ENCODE assay signal across 8 mouse cellular contexts in genomic region chr17:23550188-23550791, GRCm38 (mm10). TPM values are rescaled to one million over a fixed set of nuclear protein-coding genes. Genes with fewer than 3 reads are reported as not detected.
A peak's percentile ranks its signal among the peaks of the same experiment; 100 is the strongest.
DNase-seq lines count a peak whose midpoint lies in the region; ATAC-seq lines count a peak whose summit lies in the region.

No protein-coding gene starts in this region.

- H3K4me3 ChIP-seq in hindbrain, embryonic 12.5 days: peak overlapping the region; percentile 51

- ATAC-seq in hindbrain, embryonic 12.5 days (ENCODE audit: low FRiP score): peak; percentile 72

- H3K27ac ChIP-seq in hindbrain, embryonic 12.5 days: peak overlapping the region; percentile 41

- H3K9me3 ChIP-seq in hindbrain, embryonic 12.5 days (replicated peaks): no peaks in the 10 kb centered on the region

- peak overlapping the region; percentile 72 for H3K4me2 ChIP-seq in hindbrain, embryonic 12.5 days (replicated peaks)

- no peaks in the 10 kb centered on the region for H3K27me3 ChIP-seq in hindbrain, embryonic 12.5 days

- 0% methylated on average over 22 of the region's 22 CpGs for WGBS in hindbrain, embryonic 12.5 days

- peak overlapping the region; percentile 52 for H3K9ac ChIP-seq in hindbrain, embryonic 12.5 days

- H3K4me1 ChIP-seq in hindbrain, embryonic 12.5 days: peaks cover 7% of the 10 kb centered on the region

- peak; percentile 92 for DNase-seq in Muller cell, postnatal 12 days (ENCODE audit: inconsistent ontology term)
- peak; percentile 94 to 97 for DNase-seq in cerebellum, postnatal 10 days
- peak; percentile 81 to 92 for DNase-seq in frontal cortex, postnatal 10 days (ENCODE audit: low spot score in 2 of 2)
- peak; percentile 97 to 99 for DNase-seq in layer of hippocampus, postnatal 14 days (ENCODE audit: low spot score in 2 of 2)
- peak; percentile 92 for DNase-seq in lung, postnatal 10 days
- DNase-seq in ovary, postnatal 14 days (ENCODE audit: low spot score): peak; percentile 95
- DNase-seq in thymus, postnatal 10 days (ENCODE audit: low spot score in 2 of 2): peak; percentile 80 to 89

- peaks cover 8% of the 10 kb centered on the region; the same call in 1 of the 2 replicates for H3K36me3 ChIP-seq in hindbrain, embryonic 12.5 days

RNA-seq across cellular contexts. Expression of gene Zfp213, which starts 13.7 kb away (rescaled TPM):
- 20.8 and 21.3 TPM in 2 replicates for polyA plus RNA-seq in hindbrain, embryonic 12.5 days (2016; fragmentation: Nextera tagmentation; extraction: Ambion mirVana)
- total RNA-seq in layer of hippocampus, postnatal 14 days (2021): 1 to 10 TPM; 4.6 to 6.5 TPM

RNA-seq across cellular contexts. Expression of gene Zfp13, which starts 49.0 kb away (rescaled TPM):
- 24.9 and 26.1 TPM in 2 replicates for polyA plus RNA-seq in hindbrain, embryonic 12.5 days (2016; fragmentation: Nextera tagmentation; extraction: Ambion mirVana)
- 10 to 100 TPM; 29.8 to 30.1 TPM for total RNA-seq in layer of hippocampus, postnatal 14 days (2021)

RNA-seq across cellular contexts. Expression of gene Zscan10, which starts 50.4 kb away (rescaled TPM):
- polyA plus RNA-seq in hindbrain, embryonic 12.5 days (2016; fragmentation: Nextera tagmentation; extraction: Ambion mirVana): 0.46 and 0.93 TPM in 2 replicates
- total RNA-seq in layer of hippocampus, postnatal 14 days (2021): under 1 TPM in 1 of 2 experiments, not detected in 1; 0.36 TPM

Comparison
In these comparisons a context has a peak if more than half of its experiments do, and no peak if none do; other contexts are left out.
1. Peak in every context shown above with its lines: DNase-seq, ATAC-seq, H3K4me3 ChIP-seq and H3K27ac ChIP-seq.